Mouse (Mus musculus) B cell, adult 67 days (primary cell): ENCODE data around the gene Fstl5. TPM values are rescaled to one million over a fixed set of nuclear protein-coding genes. Genes with fewer than 3 reads are reported as not detected.

ENCODE experiments used
- total RNA-seq, 2 experiments: library from RNA; stranded (reverse); gene quantifications; 4 replicates each; pipeline ENCODE4 v1.2.4; 2023

The Fstl5 gene
- total RNA-seq: not detected

GRCm38 (mm10) chr3:76074060-76074707 is at the start of gene Fstl5:
Gene Fstl5 (plus strand): TSS chr3:76074270.

Other genes starting within 250 kb of the Fstl5 start
- gene Golim4, start 117.3 kb upstream of the Fstl5 start, total RNA-seq: 10 to 100 TPM; 16.0 to 17.1 TPM